Mouse (Mus musculus) thymus, postnatal 4 days (tissue): ENCODE results near the gene H3f3a.

ENCODE experiments used
- DNase-seq: peaks from one replicate; pipeline ENCODE4 v3.0.0; 2021

Gene H3f3a

GRCm38 (mm10) chr1:180757252-180757955, 56.3 kb downstream of the H3f3a start:
- no peak for DNase-seq

GRCm38 (mm10) chr1:180756711-180757110, 57.0 kb downstream of the H3f3a start:
- no peak for DNase-seq

DNA sequence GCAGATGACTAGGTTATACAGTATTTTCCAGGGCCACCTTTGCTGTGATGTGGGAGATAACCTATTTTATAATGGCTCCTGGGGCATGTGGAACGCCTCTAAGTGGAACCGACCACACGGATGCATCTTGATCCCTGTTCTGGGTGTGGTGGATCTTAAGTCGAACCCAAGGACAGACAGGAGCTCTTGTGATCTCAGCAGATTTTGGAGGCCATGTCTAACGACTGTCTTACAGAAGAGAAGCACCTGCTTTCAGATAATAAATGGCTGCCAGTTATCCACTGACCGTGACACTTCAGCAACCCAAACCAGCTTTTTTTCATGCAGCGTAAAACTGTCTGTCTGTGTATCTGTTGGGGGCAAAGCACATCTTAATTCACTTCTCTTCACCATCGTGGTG, 59.4 kb downstream of the H3f3a start:
- no peak for DNase-seq

GRCm38 (mm10) chr1:180752115-180752514, 61.6 kb downstream of the H3f3a start:
- DNase-seq, result no peak
